Mouse (Mus musculus) testis, adult 2 months (tissue): ENCODE measurements around the gene Col18a1.

Source experiments
- CTCF ChIP-seq: fragments of 200-500 bp; IDR thresholded peaks from 2 replicates; pipeline ENCODE4 v1.5.1; 2012; ENCODE audit warnings: low read depth, mild to moderate bottlenecking, inconsistent platforms, low read length, moderate library complexity; ENCODE audit not compliant: control insufficient read depth, insufficient read depth, insufficient replicate concordance
- POLR2A ChIP-seq: fragments of 200-500 bp; IDR thresholded peaks from 2 replicates; pipeline ENCODE4 v1.6.1; 2012; ENCODE audit warnings: low read depth, mild to moderate bottlenecking, inconsistent platforms, low read length, moderate library complexity; ENCODE audit not compliant: control insufficient read depth

- TF ChIP-seq CTCF: no peak
- TF ChIP-seq POLR2A: no peak
These were observed 46.9 kb downstream of the Col18a1 start for GRCm38 (mm10) chr10:77119437-77119836.
